Mouse (Mus musculus): ENCODE measurements at regions not wholly inside any gene's neighbourhood (a gene's known extent, or its start where the extent isn't known, plus 50 kb on each side); places are given as distances from the start of the nearest gene placed in this dataset.

DNA sequence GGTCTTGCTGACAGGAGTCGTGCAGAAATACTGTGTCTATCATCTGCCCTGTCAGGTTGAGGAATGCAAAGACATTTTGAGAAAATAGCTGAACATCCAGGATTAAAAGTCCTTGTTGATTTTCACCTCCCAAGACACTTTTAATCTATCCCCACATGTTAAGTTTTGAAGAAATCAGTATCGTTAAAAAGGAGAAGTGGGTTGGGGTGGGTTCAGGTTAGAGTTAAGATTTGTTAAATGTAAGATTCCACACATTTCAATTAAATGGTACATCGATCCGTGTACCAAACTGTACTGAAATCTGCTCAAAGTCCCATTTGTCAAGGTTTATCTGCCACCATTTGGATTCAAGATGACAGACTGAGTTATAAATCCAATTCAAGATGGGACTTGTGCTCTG lies 162.8 kb downstream of the Dhx15 start:
- H3K4me2 ChIP-seq (ENCODE audit: low read length): no peak overlapping the region
- no peak overlapping the region for H3K4me3 ChIP-seq (ENCODE audit: low read length)
- no peak overlapping the region for H3K27ac ChIP-seq (ENCODE audit: low read depth, low read length)
- no peaks in the 10 kb centered on the region for H3K4me1 ChIP-seq (ENCODE audit: control insufficient read depth, insufficient read depth, low read depth, low read length)
- WGBS: 93% methylated on average over 4 of the region's 4 CpGs
- no peaks in the 10 kb centered on the region for H3K9me3 ChIP-seq (ENCODE audit: control insufficient read depth, low read length)
- no peak overlapping the region for H3K9ac ChIP-seq (ENCODE audit: low read depth, low read length)
- no peaks in the 10 kb centered on the region for H3K36me3 ChIP-seq (ENCODE audit: control insufficient read depth, insufficient read depth, low read length)
- no peak for ATAC-seq
- H3K27me3 ChIP-seq (replicated peaks; ENCODE audit: control insufficient read depth, insufficient read depth, low read length): no peaks in the 10 kb centered on the region

DNA sequence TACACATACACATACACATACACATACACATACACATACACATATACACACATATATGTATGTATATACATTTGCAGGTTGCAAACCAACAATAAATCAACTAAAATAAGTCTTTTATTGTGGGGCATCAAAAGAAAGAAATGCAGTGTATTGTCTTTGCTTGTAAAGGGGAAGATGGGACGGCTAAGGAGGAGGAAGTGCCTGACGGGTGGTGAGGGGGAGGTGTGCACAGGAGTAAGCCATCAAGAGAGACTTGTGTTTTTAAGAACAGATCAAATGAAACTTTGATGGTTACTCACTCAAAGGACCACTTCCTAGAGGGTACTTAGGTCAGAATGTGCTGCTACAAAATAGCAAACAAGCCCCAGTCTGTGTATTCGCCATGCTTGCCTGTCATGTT lies 164.2 kb downstream of the Dhx15 start:
- Histone ChIP-seq H3K27ac (ENCODE audit: low read depth, low read length) (no peak overlapping the region), H3K36me3 (ENCODE audit: control insufficient read depth, insufficient read depth, low read length) (no peaks in the 10 kb centered on the region), H3K4me2 (ENCODE audit: low read length) (no peak overlapping the region), H3K9me3 (ENCODE audit: control insufficient read depth, low read length) (no peaks in the 10 kb centered on the region), H3K4me1 (ENCODE audit: control insufficient read depth, insufficient read depth, low read depth, low read length) (no peaks in the 10 kb centered on the region), H3K9ac (ENCODE audit: low read depth, low read length) (no peak overlapping the region), H3K27me3 (replicated peaks; ENCODE audit: control insufficient read depth, insufficient read depth, low read length) (no peaks in the 10 kb centered on the region), H3K4me3 (ENCODE audit: low read length) (no peak overlapping the region)
- WGBS: 72% methylated on average over 3 of the region's 3 CpGs
- no peak for ATAC-seq

GRCm38 (mm10) chr5:52023212-52023611 lies 167.1 kb downstream of the Dhx15 start:
- H3K4me2 ChIP-seq (ENCODE audit: low read length): no peak overlapping the region
- no peaks in the 10 kb centered on the region for H3K9me3 ChIP-seq (ENCODE audit: control insufficient read depth, low read length)
- H3K27me3 ChIP-seq (replicated peaks; ENCODE audit: control insufficient read depth, insufficient read depth, low read length): no peaks in the 10 kb centered on the region
- H3K4me3 ChIP-seq (ENCODE audit: low read length): no peak overlapping the region
- ATAC-seq: peak; percentile 56
- no peak overlapping the region for H3K27ac ChIP-seq (ENCODE audit: low read depth, low read length)
- no peaks in the 10 kb centered on the region for H3K36me3 ChIP-seq (ENCODE audit: control insufficient read depth, insufficient read depth, low read length)
- 60% methylated on average over 9 of the region's 9 CpGs for WGBS
- H3K9ac ChIP-seq (ENCODE audit: low read depth, low read length): no peak overlapping the region
- H3K4me1 ChIP-seq (ENCODE audit: control insufficient read depth, insufficient read depth, low read depth, low read length): no peaks in the 10 kb centered on the region

GRCm38 (mm10) chr5:52016992-52017391 lies 173.3 kb downstream of the Dhx15 start:
- ATAC-seq: no peak
- Histone ChIP-seq H3K4me1 (ENCODE audit: control insufficient read depth, insufficient read depth, low read depth, low read length) (no peaks in the 10 kb centered on the region; the same call in 1 of the 2 replicates), H3K4me2 (ENCODE audit: low read length) (no peak overlapping the region), H3K36me3 (ENCODE audit: control insufficient read depth, insufficient read depth, low read length) (no peaks in the 10 kb centered on the region), H3K27me3 (replicated peaks; ENCODE audit: control insufficient read depth, insufficient read depth, low read length) (no peaks in the 10 kb centered on the region), H3K4me3 (ENCODE audit: low read length) (no peak overlapping the region), H3K9ac (ENCODE audit: low read depth, low read length) (no peak overlapping the region), H3K9me3 (ENCODE audit: control insufficient read depth, low read length) (no peaks in the 10 kb centered on the region), H3K27ac (ENCODE audit: low read depth, low read length) (no peak overlapping the region)
- 80% methylated on average over 3 of the region's 3 CpGs for WGBS

DNA sequence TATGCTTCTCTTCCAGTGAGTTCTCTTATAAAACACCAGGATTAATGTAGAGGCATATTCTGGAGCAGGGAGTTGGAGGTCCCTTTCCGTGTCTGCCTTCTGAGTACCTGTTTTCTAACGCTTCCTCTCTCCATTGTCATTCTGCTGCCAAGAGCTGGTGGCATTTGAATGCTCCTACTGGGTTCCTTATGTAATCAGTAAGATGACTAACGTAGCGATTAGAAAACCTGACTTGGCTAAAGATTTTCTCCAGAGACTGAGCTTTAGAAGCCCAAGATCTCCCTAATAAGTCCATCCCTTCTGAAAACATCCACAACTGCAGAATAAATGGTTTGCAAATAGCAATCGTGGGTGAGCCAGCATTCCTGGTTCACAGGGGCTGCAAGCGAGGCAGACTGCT lies 174.5 kb downstream of the Dhx15 start:
- no peak overlapping the region for H3K4me3 ChIP-seq (ENCODE audit: low read length)
- H3K4me2 ChIP-seq (ENCODE audit: low read length): no peak overlapping the region
- H3K9me3 ChIP-seq (ENCODE audit: control insufficient read depth, low read length): no peaks in the 10 kb centered on the region
- 0 out of 2 replicates have a peak, but pooled peaks have one; percentile 17 for ATAC-seq
- H3K27ac ChIP-seq (ENCODE audit: low read depth, low read length): no peak overlapping the region
- H3K9ac ChIP-seq (ENCODE audit: low read depth, low read length): no peak overlapping the region
- no peaks in the 10 kb centered on the region for H3K27me3 ChIP-seq (replicated peaks; ENCODE audit: control insufficient read depth, insufficient read depth, low read length)
- H3K36me3 ChIP-seq (ENCODE audit: control insufficient read depth, insufficient read depth, low read length): no peaks in the 10 kb centered on the region
- no peaks in the 10 kb centered on the region; the same call in 1 of the 2 replicates for H3K4me1 ChIP-seq (ENCODE audit: control insufficient read depth, insufficient read depth, low read depth, low read length)
- WGBS: 31% methylated on average over 6 of the region's 6 CpGs

DNA sequence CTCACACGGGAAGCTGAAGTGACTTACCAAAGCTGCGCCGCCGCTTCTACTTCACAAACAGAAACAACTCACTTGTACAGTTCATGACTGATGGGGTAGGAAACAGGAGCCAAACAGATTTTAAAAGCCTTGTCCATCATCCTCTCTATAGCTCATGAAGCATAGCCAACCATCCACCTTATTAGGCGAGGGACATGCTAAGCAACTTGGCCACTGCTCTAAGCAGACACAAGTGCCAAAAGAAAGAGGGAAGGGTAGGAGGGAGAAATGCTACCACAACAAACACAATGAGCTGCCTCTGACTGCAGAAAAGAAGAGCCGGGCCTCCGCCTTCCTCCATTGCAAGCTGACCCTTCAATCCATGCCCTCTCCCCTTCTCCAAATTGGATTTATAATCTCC lies 179.9 kb downstream of the Dhx15 start:
- no peak overlapping the region for H3K4me3 ChIP-seq (ENCODE audit: low read length)
- no peaks in the 10 kb centered on the region; the same call in 1 of the 2 replicates for H3K4me1 ChIP-seq (ENCODE audit: control insufficient read depth, insufficient read depth, low read depth, low read length)
- H3K9me3 ChIP-seq (ENCODE audit: control insufficient read depth, low read length): no peaks in the 10 kb centered on the region
- 80% methylated on average over 7 of the region's 7 CpGs for WGBS
- H3K27ac ChIP-seq (ENCODE audit: low read depth, low read length): no peak overlapping the region
- no peak overlapping the region for H3K4me2 ChIP-seq (ENCODE audit: low read length)
- no peaks in the 10 kb centered on the region for H3K27me3 ChIP-seq (replicated peaks; ENCODE audit: control insufficient read depth, insufficient read depth, low read length)
- ATAC-seq: peak; percentile 37; the same call in 1 of the 2 replicates
- H3K36me3 ChIP-seq (ENCODE audit: control insufficient read depth, insufficient read depth, low read length): no peaks in the 10 kb centered on the region
- H3K9ac ChIP-seq (ENCODE audit: low read depth, low read length): no peak overlapping the region

DNA sequence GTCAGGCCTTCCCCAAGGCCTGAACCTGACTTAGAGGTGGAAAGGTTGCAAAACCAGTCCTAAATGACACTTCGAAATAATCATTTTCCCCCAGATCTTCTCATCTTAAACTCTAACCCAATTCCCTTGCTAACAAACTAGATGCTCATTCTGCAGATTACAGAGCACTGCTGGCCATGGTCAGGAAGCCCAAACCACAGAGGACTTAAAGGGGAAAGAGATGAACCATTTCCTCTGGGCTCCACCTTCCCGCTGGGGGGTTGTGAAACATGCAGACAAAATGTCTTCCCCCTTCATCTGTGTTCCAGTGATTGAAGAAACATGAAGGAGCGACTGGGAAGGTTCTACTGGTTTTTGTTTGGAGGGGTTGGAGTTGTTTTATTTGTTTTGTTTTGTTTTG lies 181.4 kb downstream of the Dhx15 start:
- H3K27ac ChIP-seq (ENCODE audit: low read depth, low read length): no peak overlapping the region
- WGBS: 93% methylated on average over 3 of the region's 3 CpGs
- no peaks in the 10 kb centered on the region for H3K9me3 ChIP-seq (ENCODE audit: control insufficient read depth, low read length)
- no peak for ATAC-seq
- H3K4me3 ChIP-seq (ENCODE audit: low read length): no peak overlapping the region
- no peaks in the 10 kb centered on the region for H3K4me1 ChIP-seq (ENCODE audit: control insufficient read depth, insufficient read depth, low read depth, low read length)
- no peaks in the 10 kb centered on the region for H3K36me3 ChIP-seq (ENCODE audit: control insufficient read depth, insufficient read depth, low read length)
- no peaks in the 10 kb centered on the region for H3K27me3 ChIP-seq (replicated peaks; ENCODE audit: control insufficient read depth, insufficient read depth, low read length)
- H3K9ac ChIP-seq (ENCODE audit: low read depth, low read length): no peak overlapping the region
- H3K4me2 ChIP-seq (ENCODE audit: low read length): no peak overlapping the region

- WGBS: 80% methylated on average over 3 of the region's 3 CpGs
- Histone ChIP-seq H3K36me3 (ENCODE audit: control insufficient read depth, insufficient read depth, low read length) (no peaks in the 10 kb centered on the region), H3K27me3 (replicated peaks; ENCODE audit: control insufficient read depth, insufficient read depth, low read length) (no peaks in the 10 kb centered on the region), H3K4me1 (ENCODE audit: control insufficient read depth, insufficient read depth, low read depth, low read length) (no peaks in the 10 kb centered on the region), H3K9me3 (ENCODE audit: control insufficient read depth, low read length) (no peaks in the 10 kb centered on the region), H3K4me3 (ENCODE audit: low read length) (no peak overlapping the region), H3K9ac (ENCODE audit: low read depth, low read length) (no peak overlapping the region; the same call in 1 of the 2 replicates), H3K27ac (ENCODE audit: low read depth, low read length) (no peak overlapping the region), H3K4me2 (ENCODE audit: low read length) (no peak overlapping the region)
- ATAC-seq: no peak
These were observed 183.5 kb downstream of the Dhx15 start for GRCm38 (mm10) chr5:52006843-52007242.

- H3K27ac ChIP-seq (ENCODE audit: low read depth, low read length): no peak overlapping the region
- H3K9ac ChIP-seq (ENCODE audit: low read depth, low read length): no peak overlapping the region
- ATAC-seq: no peak
These were observed 199.3 kb downstream of the Dhx15 start for GRCm38 (mm10) chr5:51990847-51991610.

More at GRCm38 (mm10) chr5:51990847-51991610, 199.3 kb downstream of the Dhx15 start:
- no peaks in the 10 kb centered on the region for H3K36me3 ChIP-seq (ENCODE audit: control insufficient read depth, insufficient read depth, low read length)
- no peak overlapping the region for H3K4me3 ChIP-seq (ENCODE audit: low read length)
- H3K4me2 ChIP-seq (ENCODE audit: low read length): 0 out of 2 replicates have a peak overlapping the region, but pooled peaks have one; percentile 24
- no peaks in the 10 kb centered on the region for H3K27me3 ChIP-seq (replicated peaks; ENCODE audit: control insufficient read depth, insufficient read depth, low read length)
- H3K9me3 ChIP-seq (ENCODE audit: control insufficient read depth, low read length): no peaks in the 10 kb centered on the region
- 8% methylated on average over 10 of the region's 10 CpGs for WGBS
- peaks cover 7% of the 10 kb centered on the region; the same call in 1 of the 2 replicates for H3K4me1 ChIP-seq (ENCODE audit: control insufficient read depth, insufficient read depth, low read depth, low read length)

Measured in hindbrain, embryonic 16.5 days (tissue).